Mouse (Mus musculus) ovary, postnatal 14 days (tissue): ENCODE measurements at regions not wholly inside any gene's neighbourhood (a gene's known extent, or its start where the extent isn't known, plus 50 kb on each side); places are given as distances from the start of the nearest gene placed in this dataset.

Source experiments
- DNase-seq: peaks from one replicate; pipeline ENCODE4 v3.0.0; 2022; ENCODE audit warnings: low spot score

- no peak for DNase-seq
Measured at GRCm38 (mm10) chr14:81254343-81254838, 1270.5 kb downstream of the Olfm4 start.

GRCm38 (mm10) chr14:81255423-81255822, 1271.5 kb downstream of the Olfm4 start:
- DNase-seq = no peak

- no peak for DNase-seq
Measured at GRCm38 (mm10) chr14:81267637-81268373, 1283.9 kb downstream of the Olfm4 start.

- no peak for DNase-seq
Measured at GRCm38 (mm10) chr14:81287489-81288025, 1303.7 kb downstream of the Olfm4 start.

- peak; percentile 1 for DNase-seq
Measured at GRCm38 (mm10) chr14:81307160-81307559, 1323.3 kb downstream of the Olfm4 start.

- no peak for DNase-seq
Measured at GRCm38 (mm10) chr14:81341058-81341457, 1357.2 kb downstream of the Olfm4 start.

- DNase-seq = no peak
Measured at GRCm38 (mm10) chr14:81387566-81387965, 1403.7 kb downstream of the Olfm4 start.
